Mouse (Mus musculus) kidney, postnatal 0 days (tissue): Measurements from ENCODE around the gene Gsg1l2. TPM values are rescaled to one million over a fixed set of nuclear protein-coding genes. Genes with fewer than 3 reads are reported as not detected.

Source experiments
- ATAC-seq: fragments of 200-750 bp; cut with Nextera tagmentation; replicated peaks from 2 replicates; pipeline ENCODE4 v1.8.0; 2017; ENCODE audit warnings: low read depth, moderate number of reproducible peaks, moderate TSS enrichment, moderate library complexity; ENCODE audit not compliant: low FRiP score
- DNase-seq: peaks from one replicate; pipeline ENCODE4 v3.0.0-alpha.2; 2016; ENCODE audit warnings: low spot score
- H3K27ac ChIP-seq: fragments of 300-500 bp; sonication (generic); 2 replicates; pipeline ENCODE4 v1.5.1; 2014; ENCODE audit warnings: mild to moderate bottlenecking
- H3K27me3 ChIP-seq: fragments of 300-500 bp; sonication (generic); 2 replicates; pipeline ENCODE4 v1.6.1; 2014; ENCODE audit warnings: low read length, mixed read lengths; ENCODE audit not compliant: insufficient read depth
- H3K36me3 ChIP-seq: fragments of 300-500 bp; sonication (generic); 2 replicates; pipeline ENCODE4 v1.6.1; 2014; ENCODE audit warnings: low read length, mixed read lengths; ENCODE audit not compliant: insufficient read depth
- H3K4me1 ChIP-seq: fragments of 300-500 bp; sonication (generic); replicated peaks from 2 replicates; pipeline ENCODE4 v1.6.1; 2014; ENCODE audit warnings: antibody characterized with exemption, low read length, mixed read lengths; ENCODE audit not compliant: insufficient read depth
- H3K4me2 ChIP-seq: fragments of 300-500 bp; sonication (generic); 2 replicates; pipeline ENCODE4 v1.6.1; 2014; ENCODE audit warnings: mild to moderate bottlenecking, low read length, moderate library complexity, mixed read lengths
- H3K4me3 ChIP-seq: fragments of 300-500 bp; sonication (generic); replicated peaks from 2 replicates; pipeline ENCODE4 v1.5.1; 2014; ENCODE audit warnings: low read depth, low read length
- H3K9ac ChIP-seq: fragments of 300-500 bp; sonication (generic); 2 replicates; pipeline ENCODE4 v1.6.1; 2014; ENCODE audit warnings: low read depth, low read length
- H3K9me3 ChIP-seq: fragments of 300-500 bp; sonication (generic); replicated peaks from 2 replicates; pipeline ENCODE4 v1.6.1; 2016; ENCODE audit warnings: low read length, inconsistent platforms, mixed read lengths
- CTCF ChIP-seq: IDR thresholded peaks from 2 replicates; pipeline ENCODE4 v1.5.1; 2016; ENCODE audit warnings: antibody characterized with exemption, low read depth, mild to moderate bottlenecking, moderate library complexity
- WGBS: fragments of 180-500 bp; shearing (Covaris S2); extraction: QIAGEN DNeasy Blood & Tissue Kit; methylation state at CpG from one replicate; pipeline ENCODE4 v1.1.7; 2014; 5-methylcytosine and 5-hydroxymethylcytosine counted together
- polyA plus RNA-seq: library from polyadenylated mRNA; unstranded; fragments of >200 nt; fragmentation: Nextera tagmentation; extraction: Ambion mirVana; gene quantifications from 2 replicates; pipeline ENCODE4 v1.2.1, GENCODE M21; 2015

Gene Gsg1l2
- polyA plus RNA-seq, 1 experiment from 2014 or later: not detected

DNA sequence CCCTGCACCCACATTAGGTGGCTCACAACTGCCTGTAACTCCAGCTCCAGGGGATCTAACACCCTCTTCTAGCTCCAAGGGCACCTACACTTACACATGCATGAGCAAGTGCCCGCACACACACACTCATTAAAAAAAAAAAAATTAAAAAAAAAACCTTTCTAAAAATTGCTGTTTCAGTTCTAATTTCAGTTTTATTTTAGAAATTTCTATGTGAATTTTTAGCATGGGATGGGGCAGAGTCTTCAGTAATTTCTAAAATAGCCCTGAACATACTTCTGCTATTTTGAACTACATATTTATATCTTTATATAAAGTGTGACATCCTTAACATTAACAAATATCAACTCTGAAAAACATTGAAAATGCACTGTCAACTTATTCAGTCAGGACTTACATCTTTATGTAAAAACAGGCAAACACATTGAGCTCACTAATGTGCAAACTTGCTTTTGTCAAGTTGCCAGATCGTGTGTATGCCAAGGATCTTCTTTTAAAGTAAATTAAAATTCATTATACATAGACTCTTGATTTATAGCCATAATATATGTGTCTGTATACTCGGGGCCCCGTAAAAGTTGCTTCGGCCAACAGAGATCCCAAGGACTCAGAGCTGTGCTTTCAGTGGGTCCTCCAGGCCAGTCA lies 35.4 kb upstream of the Gsg1l2 start:
- ATAC-seq (no peak), DNase-seq (no peak)
- H3K9me3 ChIP-seq: no peaks in the 10 kb centered on the region
- H3K36me3 ChIP-seq: no peaks in the 10 kb centered on the region
- no peak overlapping the region for H3K4me2 ChIP-seq
- H3K4me1 ChIP-seq: no peaks in the 10 kb centered on the region
- no peak overlapping the region for H3K9ac ChIP-seq
- no peak overlapping the region for H3K4me3 ChIP-seq
- TF ChIP-seq CTCF: no peak
- 57% methylated on average over 5 of the region's 5 CpGs for WGBS
- H3K27ac ChIP-seq: no peak overlapping the region
- H3K27me3 ChIP-seq: no peaks in the 10 kb centered on the region

DNA sequence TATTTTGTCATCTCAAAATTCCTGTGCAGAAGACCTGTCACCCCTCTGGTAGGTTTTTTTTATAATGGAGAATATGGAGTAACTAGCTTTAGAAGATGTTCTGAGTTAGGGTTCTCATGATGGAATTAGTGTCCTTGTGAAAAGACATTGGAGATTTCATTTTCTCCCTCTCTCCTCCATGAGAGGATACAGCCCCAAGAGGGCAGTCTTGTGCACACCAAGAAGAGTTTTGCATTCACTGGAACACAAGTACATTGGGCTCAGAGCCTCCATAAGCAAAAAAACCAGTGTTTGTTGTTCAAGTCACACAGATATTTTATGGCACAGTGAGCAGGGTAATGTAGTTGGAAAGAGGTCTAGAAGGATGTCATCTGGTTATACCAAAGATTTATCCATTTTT lies 32.8 kb upstream of the Gsg1l2 start:
- H3K4me3 ChIP-seq: no peak overlapping the region
- DNase-seq (no peak), ATAC-seq (no peak)
- no peak overlapping the region for H3K27ac ChIP-seq
- no peaks in the 10 kb centered on the region for H3K9me3 ChIP-seq
- H3K4me2 ChIP-seq: no peak overlapping the region
- H3K27me3 ChIP-seq: no peaks in the 10 kb centered on the region
- TF ChIP-seq CTCF: peak; percentile 21; the same call in 1 of the 2 replicates
- H3K9ac ChIP-seq: no peak overlapping the region
- H3K36me3 ChIP-seq: no peaks in the 10 kb centered on the region
- H3K4me1 ChIP-seq: no peaks in the 10 kb centered on the region

GRCm38 (mm10) chr11:67756287-67756686 lies 18.1 kb upstream of the Gsg1l2 start:
- no peaks in the 10 kb centered on the region for H3K9me3 ChIP-seq
- no peaks in the 10 kb centered on the region for H3K36me3 ChIP-seq
- H3K4me1 ChIP-seq: no peaks in the 10 kb centered on the region
- H3K4me3 ChIP-seq: no peak overlapping the region
- WGBS: 100% methylated on average over 1 of the region's 1 CpGs
- H3K27ac ChIP-seq: no peak overlapping the region
- no peak for TF ChIP-seq CTCF
- no peak overlapping the region for H3K9ac ChIP-seq
- DNase-seq: no peak
- H3K4me2 ChIP-seq: no peak overlapping the region
- no peak for ATAC-seq
- no peaks in the 10 kb centered on the region for H3K27me3 ChIP-seq

- WGBS: 70% methylated on average over 15 of the region's 15 CpGs
- no peak overlapping the region for H3K27ac ChIP-seq
- no peaks in the 10 kb centered on the region for H3K36me3 ChIP-seq
- H3K9me3 ChIP-seq: no peaks in the 10 kb centered on the region
- no peaks in the 10 kb centered on the region for H3K4me1 ChIP-seq
- no peak for ATAC-seq
- DNase-seq: no peak
- TF ChIP-seq CTCF: peak; percentile 36; the same call in 1 of the 2 replicates
- no peak overlapping the region for H3K4me2 ChIP-seq
- H3K27me3 ChIP-seq: no peaks in the 10 kb centered on the region
- no peak overlapping the region for H3K9ac ChIP-seq
- no peak overlapping the region for H3K4me3 ChIP-seq
Observed at GRCm38 (mm10) chr11:67757373-67758167, 16.8 kb upstream of the Gsg1l2 start.

DNA sequence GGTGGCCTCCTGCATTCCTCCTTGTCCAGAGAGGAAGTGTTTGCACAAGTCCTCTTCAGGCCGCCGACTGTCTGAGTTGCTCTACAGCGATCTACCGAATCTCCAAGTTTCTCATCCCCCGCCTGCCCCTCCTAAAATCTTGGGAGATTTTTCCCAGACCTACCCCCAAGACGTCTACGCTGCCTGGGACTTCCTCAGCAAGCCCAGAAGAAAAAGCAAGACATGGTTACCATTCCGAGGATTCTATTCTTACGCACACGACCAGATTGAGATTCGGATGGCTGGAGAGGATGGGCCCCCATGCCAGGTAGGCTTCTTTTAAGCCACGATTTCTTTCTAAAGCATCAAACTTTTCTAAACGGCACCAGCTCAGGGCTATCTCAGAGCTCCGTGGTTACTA lies 3.4 kb upstream of the Gsg1l2 start, which contains the start of gene Glp2r:
TSS of gene Glp2r (minus strand) at position 101 of the 400 bp plus-strand sequence.
- H3K27ac ChIP-seq: no peak within 1 kb of the TSS
- H3K9me3 ChIP-seq: no peaks in the 10 kb centered on the region
- H3K27me3 ChIP-seq: no peaks in the 10 kb centered on the region
- no peak for DNase-seq
- H3K9ac ChIP-seq: no peak within 1 kb of the TSS
- 80% methylated on average over 14 of the region's 14 CpGs for WGBS
- TF ChIP-seq CTCF: no peak
- no peaks in the 10 kb centered on the region for H3K36me3 ChIP-seq
- no peak for ATAC-seq
- H3K4me2 ChIP-seq: no peak within 1 kb of the TSS
- no peaks in the 10 kb centered on the region for H3K4me1 ChIP-seq
- H3K4me3 ChIP-seq: no peak within 1 kb of the TSS

DNA sequence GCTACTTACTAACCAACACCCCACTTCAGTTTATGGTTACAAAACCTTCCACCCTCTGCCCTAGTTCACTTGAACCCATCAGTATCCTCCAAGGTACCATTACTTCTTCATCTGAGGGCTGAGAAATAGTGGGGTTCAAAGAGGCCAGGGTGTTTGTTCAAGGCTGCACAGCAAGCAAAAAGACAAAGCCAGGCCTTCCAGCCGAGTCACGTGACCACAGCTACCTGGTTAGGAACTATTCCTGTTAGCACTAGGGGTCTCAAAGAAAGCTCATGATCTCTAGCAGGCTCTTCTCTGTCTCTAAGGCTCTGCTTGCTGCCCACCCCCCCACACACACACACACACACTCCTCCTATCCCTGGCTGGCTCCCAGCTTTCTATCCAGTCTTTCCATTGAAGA lies 2.7 kb upstream of the Gsg1l2 start:
- WGBS: 94% methylated on average over 2 of the region's 2 CpGs
- no peak for ATAC-seq
- no peaks in the 10 kb centered on the region for H3K27me3 ChIP-seq
- TF ChIP-seq CTCF: no peak
- H3K9me3 ChIP-seq: no peaks in the 10 kb centered on the region
- no peak overlapping the region for H3K4me2 ChIP-seq
- no peak overlapping the region for H3K27ac ChIP-seq
- no peaks in the 10 kb centered on the region for H3K4me1 ChIP-seq
- H3K4me3 ChIP-seq: no peak overlapping the region
- DNase-seq: no peak
- H3K9ac ChIP-seq: no peak overlapping the region
- H3K36me3 ChIP-seq: no peaks in the 10 kb centered on the region
